Mouse (Mus musculus) lung, postnatal 0 days (tissue): ENCODE data around the gene Rwdd4a.

Source experiments
- CTCF ChIP-seq: IDR thresholded peaks from 2 replicates; pipeline ENCODE4 v1.5.1; 2016; ENCODE audit warnings: antibody characterized with exemption, mild to moderate bottlenecking
- EP300 ChIP-seq: IDR thresholded peaks from 2 replicates; pipeline ENCODE4 v1.6.1; 2016; ENCODE audit warnings: antibody characterized with exemption, mild to moderate bottlenecking, control low read depth

- TF ChIP-seq CTCF (no peak), EP300 (no peak)
These were observed 27.3 kb downstream of the Rwdd4a start for GRCm38 (mm10) chr8:47560801-47561200.
